In the genomic region with DNA sequence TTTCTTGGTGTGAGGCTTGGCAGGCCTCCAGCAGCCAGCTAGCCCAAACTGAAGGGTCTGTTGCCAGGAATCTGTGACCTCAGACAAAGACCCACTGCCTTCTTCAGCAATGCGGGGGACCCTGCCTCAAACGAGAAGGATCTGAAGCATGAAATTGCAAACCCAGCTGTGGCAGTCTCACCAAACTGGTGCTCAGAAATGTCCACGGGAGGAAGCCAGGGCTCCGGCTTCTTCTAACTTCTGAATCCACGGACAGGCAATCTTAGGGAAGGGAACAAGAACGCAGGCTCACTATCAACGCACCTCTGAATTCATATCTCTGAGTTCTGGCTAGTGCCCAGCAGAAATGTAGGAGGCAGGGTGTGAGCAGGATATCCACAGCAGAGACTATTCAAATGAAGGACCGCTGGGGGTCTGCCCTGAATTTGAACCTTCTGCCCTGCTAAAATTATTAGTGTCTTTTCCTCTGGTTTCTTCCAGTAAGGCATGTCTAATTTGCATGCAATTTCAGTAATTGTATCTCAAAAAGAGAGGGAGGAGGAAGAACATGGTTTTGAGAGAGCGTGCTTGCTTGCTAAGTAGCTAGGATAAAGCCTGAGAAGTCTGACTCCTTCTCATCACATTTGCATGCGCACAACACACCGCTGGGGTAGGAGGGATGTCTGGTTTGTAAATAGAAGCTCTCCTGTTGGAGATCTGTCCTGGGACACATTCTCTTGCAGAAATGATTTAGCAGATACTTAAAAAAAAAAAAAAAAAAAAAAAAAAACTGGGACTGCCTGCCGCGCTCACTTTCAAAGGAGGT, we compare ENCODE assay signal across 13 mouse cellular contexts. TPM values are rescaled to one million over a fixed set of nuclear protein-coding genes. Genes with fewer than 3 reads are reported as not detected.
A peak's percentile ranks its signal among the peaks of the same experiment; 100 is the strongest.
DNase-seq lines count a peak whose midpoint lies in the region; ATAC-seq lines count a peak whose summit lies in the region.
"Had no signal": no experiment of that assay in that cellular context is flagged by ENCODE, and none has a peak within 500 bp of the region (broad histone marks: within the 10 kb centered on the region; RNA-seq: fewer than 3 reads in every experiment).

No protein-coding gene starts in this region.

- no peak overlapping the region; the same call in 1 of the 2 replicates for H3K4me3 ChIP-seq in embryonic facial prominence, embryonic 10.5 days
- H3K4me3 ChIP-seq in hindbrain, embryonic 14.5 days (replicated peaks; ENCODE audit: low read length), result no peak overlapping the region
- H3K4me3 ChIP-seq in midbrain, embryonic 16.5 days (ENCODE audit: low read depth, low read length), result no peak overlapping the region
- H3K4me3 ChIP-seq: erythroblast, embryonic 14.5 days; heart, embryonic 15.5 days; liver, embryonic 15.5 days had no signal

- peaks cover 43% of the 10 kb centered on the region for H3K27me3 ChIP-seq in embryonic facial prominence, embryonic 10.5 days (replicated peaks; ENCODE audit: low read depth, poor library complexity, severe bottlenecking)
- 0 out of 2 replicates have a peak, but pooled peaks cover 6% of the 10 kb centered on the region for H3K27me3 ChIP-seq in hindbrain, embryonic 14.5 days (ENCODE audit: control insufficient read depth, insufficient read depth, low read length)
- H3K27me3 ChIP-seq in midbrain, embryonic 16.5 days (ENCODE audit: control insufficient read depth, insufficient read depth, low read depth, low read length), result no peaks in the 10 kb centered on the region; the same call in 1 of the 2 replicates
- H3K27me3 ChIP-seq: heart, embryonic 15.5 days had no signal

- no peak overlapping the region for H3K9ac ChIP-seq in hindbrain, embryonic 14.5 days
- 0 out of 2 replicates have a peak overlapping the region, but pooled peaks have one; percentile 11 for H3K9ac ChIP-seq in midbrain, embryonic 16.5 days (ENCODE audit: low read depth, low read length)
- H3K9ac ChIP-seq: heart, embryonic 15.5 days; liver, embryonic 15.5 days had no signal

- peaks cover 45% of the 10 kb centered on the region for H3K4me1 ChIP-seq in embryonic facial prominence, embryonic 10.5 days
- peaks cover 17% of the 10 kb centered on the region for H3K4me1 ChIP-seq in hindbrain, embryonic 14.5 days (replicated peaks; ENCODE audit: control insufficient read depth, insufficient read depth, low read length)
- peaks cover 13% of the 10 kb centered on the region for H3K4me1 ChIP-seq in midbrain, embryonic 16.5 days (ENCODE audit: control insufficient read depth, insufficient read depth, low read length)
- H3K4me1 ChIP-seq: liver, embryonic 15.5 days had no signal

- no peaks in the 10 kb centered on the region for H3K36me3 ChIP-seq in embryonic facial prominence, embryonic 10.5 days (replicated peaks)
- no peaks in the 10 kb centered on the region for H3K36me3 ChIP-seq in hindbrain, embryonic 14.5 days (replicated peaks; ENCODE audit: control insufficient read depth, insufficient read depth)
- H3K36me3 ChIP-seq in midbrain, embryonic 16.5 days (ENCODE audit: control insufficient read depth, insufficient read depth, low read length), result no peaks in the 10 kb centered on the region
- H3K36me3 ChIP-seq: heart, embryonic 15.5 days; liver, embryonic 15.5 days had no signal

- ATAC-seq in hindbrain, embryonic 14.5 days (ENCODE audit: low FRiP score), result peak; percentile 41
- ATAC-seq in midbrain, embryonic 16.5 days, result peak; percentile 34; the same call in 1 of the 2 replicates
- no peak for ATAC-seq in megakaryocyte-erythroid progenitor cell, adult 5-6 weeks (replicated peaks; ENCODE audit: low FRiP score, low TSS enrichment, poor library complexity, severe bottlenecking)
- ATAC-seq in frontal cortex, adult (ENCODE audit: low TSS enrichment), result no peak

- peak overlapping the region; percentile 63 for H3K27ac ChIP-seq in embryonic facial prominence, embryonic 10.5 days (replicated peaks)
- peak overlapping the region; percentile 54 for H3K27ac ChIP-seq in hindbrain, embryonic 14.5 days
- H3K27ac ChIP-seq in midbrain, embryonic 16.5 days (ENCODE audit: low read length), result no peak overlapping the region
- H3K27ac ChIP-seq: heart, embryonic 15.5 days; liver, embryonic 15.5 days had no signal

- no peaks in the 10 kb centered on the region for H3K9me3 ChIP-seq in embryonic facial prominence, embryonic 10.5 days
- H3K9me3 ChIP-seq in hindbrain, embryonic 14.5 days (ENCODE audit: control insufficient read depth, low read length), result no peaks in the 10 kb centered on the region
- H3K9me3 ChIP-seq in midbrain, embryonic 16.5 days (replicated peaks; ENCODE audit: control insufficient read depth, low read length, poor library complexity, severe bottlenecking), result no peaks in the 10 kb centered on the region
- H3K9me3 ChIP-seq: heart, embryonic 15.5 days; liver, embryonic 15.5 days had no signal

- peak overlapping the region; percentile 46 for H3K4me2 ChIP-seq in hindbrain, embryonic 14.5 days (replicated peaks)
- peak overlapping the region; percentile 48 for H3K4me2 ChIP-seq in midbrain, embryonic 16.5 days (ENCODE audit: low read length)
- H3K4me2 ChIP-seq: heart, embryonic 15.5 days; liver, embryonic 15.5 days had no signal

- 34% methylated on average over 13 of the region's 13 CpGs for WGBS in embryonic facial prominence, embryonic 10.5 days
- 11% methylated on average over 13 of the region's 13 CpGs for WGBS in hindbrain, embryonic 14.5 days
- WGBS in midbrain, embryonic 16.5 days, result 17% methylated on average over 13 of the region's 13 CpGs

- DNase-seq in cerebellum, postnatal 10 days, result peak; percentile 47 to 50
- DNase-seq in cerebellum, adult 18-20 months, result no peak
- no peak for DNase-seq in embryonic facial prominence, embryonic 10.5 days (ENCODE audit: low spot score)
- DNase-seq in hindbrain, embryonic 14.5 days (ENCODE audit: low spot score), result peak; percentile 33
- no peak for DNase-seq in adrenal gland, postnatal 4 days (ENCODE audit: low spot score in 2 of 2)
- DNase-seq: kidney, postnatal 4 days had no signal

RNA-seq across cellular contexts. Expression of gene Gas1, which starts 51.5 kb away (rescaled TPM):
- 77.9 and 78.3 TPM in 2 replicates for polyA plus RNA-seq in embryonic facial prominence, embryonic 10.5 days (2016; fragmentation: Nextera tagmentation; extraction: Ambion mirVana)
- polyA plus RNA-seq in hindbrain, embryonic 14.5 days (2014; fragmentation: Nextera tagmentation; extraction: Ambion mirVana), result 19.3 and 26.0 TPM in 2 replicates
- polyA plus RNA-seq in midbrain, embryonic 16.5 days (2015; fragmentation: Nextera tagmentation; extraction: Ambion mirVana), result 9.2 and 10.1 TPM in 2 replicates
- not detected in 2 replicates for total RNA-seq in megakaryocyte-erythroid progenitor cell, adult 5-6 weeks (2014; fragmentation: Nextera tagmentation)
- total RNA-seq in megakaryocyte-erythroid progenitor cell, adult 5-6 weeks (2017), result not detected in 2 replicates
- 10 to 100 TPM; 86.7 to 87.7 TPM for total RNA-seq in adrenal gland, postnatal 4 days (2021)
- total RNA-seq: neutrophil, adult 5-6 weeks had no signal
- polyA plus RNA-seq: erythroblast, embryonic 14.5 days had no signal

Comparison
In these comparisons a context has a peak if more than half of its experiments do, and no peak if none do; other contexts are left out.
1. DNase-seq: peak in cerebellum, postnatal 10 days (2 of 2) and hindbrain, embryonic 14.5 days (single experiment); none in cerebellum, adult 18-20 months (0 of 2), embryonic facial prominence, embryonic 10.5 days (single experiment) and adrenal gland, postnatal 4 days (0 of 2).
2. ATAC-seq: peak in hindbrain, embryonic 14.5 days (single experiment) and midbrain, embryonic 16.5 days (single experiment); none in megakaryocyte-erythroid progenitor cell, adult 5-6 weeks (single experiment) and frontal cortex, adult (single experiment).